Mouse (Mus musculus): ENCODE results near the gene Lrrc1. TPM values are rescaled to one million over a fixed set of nuclear protein-coding genes. Genes with fewer than 3 reads are reported as not detected.
A peak's percentile ranks its signal among the peaks of the same experiment; 100 is the strongest.

Lrrc1 gene
- polyA plus RNA-seq, 1 experiment from 2014 or later, result 4.4 TPM

DNA sequence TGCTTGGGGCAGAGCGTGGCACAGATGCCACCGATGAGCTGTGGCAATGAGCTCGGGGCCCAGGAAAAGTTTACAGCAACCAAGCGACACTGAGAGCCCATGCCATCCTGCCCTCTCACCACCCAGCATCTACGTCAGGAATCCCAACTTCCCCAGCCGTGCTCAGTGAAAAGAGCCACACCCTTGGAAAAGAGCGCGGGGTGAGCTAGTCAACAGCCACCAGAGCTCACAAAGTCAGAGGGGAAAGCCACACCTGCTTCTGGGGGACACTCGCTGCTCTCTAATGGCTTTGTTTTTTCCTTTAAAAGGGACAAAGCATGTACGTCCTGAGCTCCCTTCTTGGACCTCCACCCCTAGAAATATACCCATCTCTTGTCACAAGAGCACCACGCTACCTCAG is 56.1 kb downstream of the Lrrc1 start:
- WGBS (ENCODE audit: insufficient replicate concordance), result 79% methylated on average over 11 of the region's 11 CpGs
- Histone ChIP-seq H3K9me3 (replicated peaks) (no peaks in the 10 kb centered on the region), H3K36me3 (no peaks in the 10 kb centered on the region), H3K4me2 (no peak overlapping the region), H3K27ac (no peak overlapping the region), H3K4me1 (no peaks in the 10 kb centered on the region), H3K27me3 (replicated peaks) (no peaks in the 10 kb centered on the region), H3K4me3 (no peak overlapping the region), H3K9ac (no peak overlapping the region)
- no peak for ATAC-seq

GRCm38 (mm10) chr9:77487427-77487826 is 57.2 kb downstream of the Lrrc1 start:
- ATAC-seq, result no peak
- WGBS (ENCODE audit: insufficient replicate concordance), result 76% methylated on average over 7 of the region's 7 CpGs

DNA sequence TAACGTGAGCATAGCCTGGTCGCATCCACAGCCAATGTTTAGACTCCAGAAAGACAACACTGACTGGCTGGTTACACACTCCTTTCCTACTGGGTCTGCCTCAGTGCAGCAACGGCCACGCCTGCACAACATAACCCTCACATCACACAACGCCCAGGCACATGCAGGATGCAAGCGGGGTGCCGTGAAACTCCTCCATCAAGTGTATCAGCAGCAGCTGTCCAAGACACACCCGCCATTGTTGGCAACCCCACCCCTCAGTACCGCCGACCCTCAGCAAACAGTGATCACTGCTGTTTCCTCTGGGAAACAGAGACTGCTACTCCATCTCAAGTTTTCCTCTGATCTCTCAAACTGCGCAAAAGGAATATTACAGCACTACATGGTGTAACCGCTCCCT is 58.8 kb downstream of the Lrrc1 start:
- Histone ChIP-seq H3K4me3 (no peak overlapping the region), H3K4me2 (no peak overlapping the region), H3K4me1 (peaks cover 14% of the 10 kb centered on the region), H3K36me3 (no peaks in the 10 kb centered on the region), H3K27ac (no peak overlapping the region), H3K9ac (no peak overlapping the region), H3K9me3 (replicated peaks) (no peaks in the 10 kb centered on the region), H3K27me3 (replicated peaks) (no peaks in the 10 kb centered on the region)
- no peak for ATAC-seq
- 70% methylated on average over 12 of the region's 12 CpGs for WGBS (ENCODE audit: insufficient replicate concordance)

More at GRCm38 (mm10) chr9:77487427-77487826, 57.2 kb downstream of the Lrrc1 start:
- Histone ChIP-seq H3K4me2 (no peak overlapping the region), H3K9ac (no peak overlapping the region), H3K4me1 (0 out of 2 replicates have a peak, but pooled peaks cover 1% of the 10 kb centered on the region), H3K27me3 (replicated peaks) (no peaks in the 10 kb centered on the region), H3K4me3 (no peak overlapping the region), H3K36me3 (no peaks in the 10 kb centered on the region), H3K27ac (no peak overlapping the region), H3K9me3 (replicated peaks) (no peaks in the 10 kb centered on the region)

DNA sequence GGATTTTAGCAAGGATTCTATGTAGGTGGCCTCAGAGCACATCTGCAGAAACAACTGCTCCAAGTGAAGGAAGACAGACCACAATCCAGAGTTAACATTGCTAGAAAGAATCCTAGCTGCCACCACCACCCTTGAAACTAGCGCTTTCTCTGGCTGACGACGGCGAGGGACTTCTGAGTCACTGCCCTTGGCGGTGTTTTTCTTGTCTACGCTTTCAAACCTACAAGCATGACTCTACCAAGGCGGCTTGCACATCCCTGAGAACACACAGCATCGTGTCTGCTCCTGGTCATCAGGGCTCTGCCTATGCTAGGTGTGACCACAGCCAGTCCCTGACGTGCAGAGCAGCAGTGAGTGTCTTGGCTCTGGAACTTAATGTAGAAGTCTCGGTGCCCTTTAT is 59.9 kb downstream of the Lrrc1 start:
- Histone ChIP-seq H3K9me3 (replicated peaks) (no peaks in the 10 kb centered on the region), H3K9ac (no peak overlapping the region), H3K27me3 (replicated peaks) (no peaks in the 10 kb centered on the region), H3K4me1 (peaks cover 19% of the 10 kb centered on the region), H3K4me2 (no peak overlapping the region), H3K36me3 (no peaks in the 10 kb centered on the region), H3K4me3 (no peak overlapping the region), H3K27ac (no peak overlapping the region)
- no peak for ATAC-seq
- WGBS (ENCODE audit: insufficient replicate concordance), result 85% methylated on average over 10 of the region's 10 CpGs

GRCm38 (mm10) chr9:77483559-77483958 is 61.1 kb downstream of the Lrrc1 start:
- ATAC-seq, result no peak

GRCm38 (mm10) chr9:77482281-77482680 is 62.4 kb downstream of the Lrrc1 start:
- Histone ChIP-seq H3K36me3 (no peaks in the 10 kb centered on the region), H3K27ac (no peak overlapping the region), H3K4me3 (no peak overlapping the region), H3K4me2 (no peak overlapping the region), H3K9me3 (replicated peaks) (no peaks in the 10 kb centered on the region), H3K9ac (no peak overlapping the region), H3K4me1 (peaks cover 19% of the 10 kb centered on the region), H3K27me3 (replicated peaks) (no peaks in the 10 kb centered on the region)
- no peak for ATAC-seq
- 70% methylated on average over 5 of the region's 5 CpGs for WGBS (ENCODE audit: insufficient replicate concordance)

More at GRCm38 (mm10) chr9:77483559-77483958, 61.1 kb downstream of the Lrrc1 start:
- Histone ChIP-seq H3K36me3 (no peaks in the 10 kb centered on the region), H3K4me1 (peaks cover 19% of the 10 kb centered on the region), H3K9me3 (replicated peaks) (no peaks in the 10 kb centered on the region), H3K4me3 (no peak overlapping the region), H3K27ac (no peak overlapping the region), H3K9ac (no peak overlapping the region), H3K27me3 (replicated peaks) (no peaks in the 10 kb centered on the region), H3K4me2 (no peak overlapping the region)
- WGBS (ENCODE audit: insufficient replicate concordance), result 91% methylated on average over 3 of the region's 3 CpGs

- Histone ChIP-seq H3K27ac (no peak overlapping the region), H3K4me3 (no peak overlapping the region), H3K9ac (no peak overlapping the region), H3K27me3 (replicated peaks) (no peaks in the 10 kb centered on the region), H3K4me2 (no peak overlapping the region), H3K9me3 (replicated peaks) (no peaks in the 10 kb centered on the region), H3K36me3 (no peaks in the 10 kb centered on the region), H3K4me1 (peaks cover 19% of the 10 kb centered on the region)
- ATAC-seq, result no peak
- WGBS (ENCODE audit: insufficient replicate concordance), result 54% methylated on average over 7 of the region's 7 CpGs
Measured at GRCm38 (mm10) chr9:77481380-77481779, 63.3 kb downstream of the Lrrc1 start.

DNA sequence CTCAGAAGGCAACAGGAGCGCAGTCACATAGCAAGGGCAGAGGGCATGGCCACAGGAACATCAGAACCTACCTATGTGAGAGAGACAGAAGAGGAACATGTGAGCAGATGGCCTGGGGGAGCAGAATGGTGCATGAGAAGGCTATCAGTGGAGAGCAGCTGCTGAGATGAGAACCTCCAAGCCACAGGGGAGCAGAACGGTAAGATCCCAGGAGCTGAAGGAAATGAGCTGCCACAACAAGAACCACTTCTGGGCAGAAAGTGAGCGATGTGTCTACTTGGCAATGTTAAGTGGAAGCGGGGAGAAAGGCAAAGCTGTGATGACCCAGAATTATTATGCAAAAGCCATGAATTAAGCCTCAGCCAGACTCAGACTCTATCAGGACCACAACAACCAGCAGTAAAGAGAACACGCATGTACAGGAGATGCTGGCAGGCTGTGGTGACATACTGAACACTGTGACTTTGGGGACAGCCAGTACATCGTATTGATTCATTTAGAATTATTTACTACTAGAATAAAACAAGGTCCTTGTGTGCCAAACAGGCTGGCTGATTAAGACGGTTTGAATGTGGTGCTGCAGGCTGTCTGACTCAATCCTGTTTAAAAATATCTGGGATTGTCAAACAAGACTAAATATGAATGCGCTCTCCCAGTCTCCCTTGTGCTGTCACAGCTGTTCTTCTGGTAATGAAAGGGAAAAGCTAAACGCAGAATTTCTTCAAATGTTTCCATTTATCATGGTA is 63.9 kb downstream of the Lrrc1 start:
- Histone ChIP-seq H3K4me3 (no peak overlapping the region), H3K27me3 (replicated peaks) (no peaks in the 10 kb centered on the region), H3K27ac (no peak overlapping the region), H3K4me1 (peaks cover 19% of the 10 kb centered on the region), H3K9ac (no peak overlapping the region), H3K36me3 (no peaks in the 10 kb centered on the region), H3K9me3 (replicated peaks) (no peaks in the 10 kb centered on the region), H3K4me2 (no peak overlapping the region)
- ATAC-seq, result peak; percentile 58; the same call in 1 of the 2 replicates
- WGBS (ENCODE audit: insufficient replicate concordance), result 47% methylated on average over 9 of the region's 9 CpGs

DNA sequence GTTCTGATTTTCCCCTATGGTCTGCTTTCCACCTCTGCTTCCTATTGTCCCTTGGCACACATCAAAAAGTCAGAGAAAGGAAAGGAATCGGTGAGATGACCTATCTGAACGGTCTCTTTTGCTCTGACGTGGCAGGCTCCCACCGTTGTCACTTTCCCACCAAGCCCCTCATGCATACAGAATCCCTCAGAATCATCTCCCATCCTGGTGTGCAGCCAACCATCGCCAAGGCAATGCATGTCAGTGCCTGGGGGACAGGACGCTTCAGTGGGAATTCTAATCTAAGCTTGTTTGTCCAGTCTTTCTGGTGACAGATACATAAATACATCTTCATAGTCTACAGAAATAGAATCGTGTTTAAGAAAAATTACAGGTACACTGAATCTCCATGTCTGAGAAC is 64.7 kb downstream of the Lrrc1 start:
- Histone ChIP-seq H3K4me3 (no peak overlapping the region), H3K4me1 (peaks cover 19% of the 10 kb centered on the region), H3K9ac (no peak overlapping the region), H3K27ac (no peak overlapping the region), H3K4me2 (no peak overlapping the region), H3K9me3 (replicated peaks) (no peaks in the 10 kb centered on the region), H3K27me3 (replicated peaks) (no peaks in the 10 kb centered on the region), H3K36me3 (no peaks in the 10 kb centered on the region)
- ATAC-seq, result no peak
- WGBS (ENCODE audit: insufficient replicate concordance), result 73% methylated on average over 7 of the region's 7 CpGs

DNA sequence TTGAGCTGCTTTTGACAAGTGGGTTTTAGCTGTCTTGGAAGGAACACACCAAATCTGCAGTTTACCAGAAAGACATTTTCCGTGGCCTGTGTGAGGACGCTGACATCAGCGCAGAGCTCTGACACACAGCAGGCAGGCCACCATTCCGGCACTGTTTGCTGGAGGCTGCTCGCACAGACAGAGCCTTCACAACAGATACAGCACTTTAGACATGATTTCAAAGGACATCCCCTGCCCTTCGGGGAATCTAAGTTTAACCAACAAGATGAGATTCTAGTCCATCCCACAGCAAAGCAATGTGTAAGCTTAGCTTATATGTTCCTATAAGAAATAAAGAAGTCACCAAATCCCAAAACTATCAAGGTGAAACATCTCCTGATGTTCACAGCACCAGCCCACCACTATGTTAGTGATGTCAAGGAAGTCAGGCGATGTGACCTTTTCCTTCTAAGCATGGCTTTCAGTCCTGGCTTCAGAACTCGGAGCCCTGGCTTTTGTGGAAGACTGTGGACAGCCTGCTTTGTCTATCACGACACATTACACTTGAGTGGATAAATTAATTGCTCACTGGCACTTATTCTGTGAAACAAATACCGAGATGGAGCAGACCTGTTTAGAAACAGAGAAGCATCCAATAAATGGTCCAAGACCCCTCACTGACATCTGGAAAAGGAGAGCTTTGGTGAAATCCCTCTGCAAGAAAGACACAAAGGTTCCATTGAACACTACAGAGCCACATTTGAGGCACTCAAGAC is 66.3 kb downstream of the Lrrc1 start:
- 70% methylated on average over 10 of the region's 10 CpGs for WGBS (ENCODE audit: insufficient replicate concordance)
- Histone ChIP-seq H3K4me1 (peaks cover 19% of the 10 kb centered on the region), H3K4me2 (no peak overlapping the region), H3K9me3 (replicated peaks) (no peaks in the 10 kb centered on the region), H3K4me3 (no peak overlapping the region), H3K36me3 (no peaks in the 10 kb centered on the region), H3K27me3 (replicated peaks) (no peaks in the 10 kb centered on the region), H3K9ac (no peak overlapping the region), H3K27ac (no peak overlapping the region)
- ATAC-seq, result no peak

DNA sequence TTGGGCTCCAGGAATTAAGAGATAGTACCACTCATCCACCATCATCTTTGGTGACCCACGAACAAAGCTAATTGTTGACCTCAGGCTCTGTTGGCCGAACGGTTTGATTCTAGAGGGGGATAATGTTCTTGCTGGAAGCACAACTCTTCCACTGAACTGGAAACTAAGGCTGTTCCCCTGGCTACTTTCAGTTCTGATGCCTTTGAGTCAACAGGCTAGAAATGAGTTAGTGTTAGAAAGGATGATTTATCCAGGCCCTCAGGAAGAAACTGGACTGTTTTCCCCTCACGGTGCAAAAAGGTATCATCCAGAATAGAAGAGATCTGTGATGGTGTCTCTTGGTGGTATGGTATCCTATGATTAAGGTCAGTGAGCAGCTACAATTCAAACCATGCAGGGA is 70.1 kb downstream of the Lrrc1 start:
- no peak for ATAC-seq
- H3K9ac ChIP-seq, result no peak overlapping the region
- H3K27me3 ChIP-seq (replicated peaks), result no peaks in the 10 kb centered on the region
- H3K4me3 ChIP-seq, result no peak overlapping the region
- 74% methylated on average over 4 of the region's 4 CpGs for whole genome bisulfite sequencing (ENCODE audit: insufficient replicate concordance)
- H3K36me3 ChIP-seq, result no peaks in the 10 kb centered on the region
- no peak overlapping the region for H3K4me2 ChIP-seq
- no peak overlapping the region for H3K27ac ChIP-seq
- H3K4me1 ChIP-seq, result no peaks in the 10 kb centered on the region
- H3K9me3 ChIP-seq (replicated peaks), result no peaks in the 10 kb centered on the region

- Histone ChIP-seq H3K4me2 (no peak overlapping the region), H3K4me3 (no peak overlapping the region), H3K9ac (no peak overlapping the region), H3K36me3 (peaks cover 9% of the 10 kb centered on the region), H3K27ac (no peak overlapping the region), H3K27me3 (replicated peaks) (no peaks in the 10 kb centered on the region), H3K4me1 (no peaks in the 10 kb centered on the region), H3K9me3 (replicated peaks) (no peaks in the 10 kb centered on the region)
- 52% methylated on average over 8 of the region's 8 CpGs for WGBS (ENCODE audit: insufficient replicate concordance)
- ATAC-seq, result no peak
Measured at GRCm38 (mm10) chr9:77472557-77472956, 72.1 kb downstream of the Lrrc1 start.
